Mouse (Mus musculus): ENCODE measurements around the gene Gjb4.

The Gjb4 gene

DNA sequence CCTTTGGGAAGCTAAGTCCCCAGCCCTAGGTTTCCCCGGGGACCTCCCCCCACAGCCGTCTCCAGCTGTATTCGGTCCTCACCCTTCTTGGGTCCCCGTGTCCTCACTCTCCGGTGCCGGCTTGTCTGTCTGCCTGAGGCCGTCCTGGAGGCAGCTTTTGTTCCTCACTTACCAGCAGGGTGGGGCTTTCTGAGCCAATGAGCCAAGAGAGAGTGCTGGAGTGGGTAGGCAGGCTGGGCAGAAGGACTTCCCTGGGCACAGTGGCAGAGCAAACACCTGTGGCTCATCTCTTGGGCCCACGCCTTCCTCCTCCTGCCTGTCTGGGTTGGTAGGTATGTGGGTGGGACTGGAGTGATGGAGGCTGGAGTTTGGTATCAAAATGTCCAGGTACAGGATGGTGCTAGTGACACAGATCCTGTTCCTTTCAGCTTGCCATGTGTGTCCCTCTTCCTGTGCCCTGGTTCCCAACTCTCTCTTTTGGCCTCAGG lies at the start of gene Gjb4:
Gene Gjb4 (minus strand): TSS at position 131 of the 488 bp plus-strand sequence.
- in situ Hi-C loops (cut with MseI, MboI): no loop called here

DNA sequence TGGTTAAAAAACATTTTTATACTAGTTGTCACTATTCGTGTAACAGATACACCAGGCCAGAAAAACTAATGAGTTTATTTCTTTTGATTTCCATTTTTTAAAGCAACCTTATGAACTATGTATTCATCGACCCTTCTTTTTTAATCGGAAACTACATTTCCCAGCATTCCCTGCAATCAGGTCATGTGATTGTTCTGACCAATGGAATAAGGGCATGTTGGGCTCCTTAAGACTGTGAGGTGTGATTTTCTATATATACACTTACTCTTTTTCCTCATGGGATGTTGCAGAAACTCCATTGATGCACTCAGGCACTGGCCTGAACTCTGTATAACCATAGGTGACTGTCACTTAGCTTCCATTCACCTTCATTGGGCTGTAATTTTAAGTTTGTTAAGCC lies 48.7 kb upstream of the Gjb4 start:
- in situ Hi-C loops (cut with MseI, MboI): no loop called here

DNA sequence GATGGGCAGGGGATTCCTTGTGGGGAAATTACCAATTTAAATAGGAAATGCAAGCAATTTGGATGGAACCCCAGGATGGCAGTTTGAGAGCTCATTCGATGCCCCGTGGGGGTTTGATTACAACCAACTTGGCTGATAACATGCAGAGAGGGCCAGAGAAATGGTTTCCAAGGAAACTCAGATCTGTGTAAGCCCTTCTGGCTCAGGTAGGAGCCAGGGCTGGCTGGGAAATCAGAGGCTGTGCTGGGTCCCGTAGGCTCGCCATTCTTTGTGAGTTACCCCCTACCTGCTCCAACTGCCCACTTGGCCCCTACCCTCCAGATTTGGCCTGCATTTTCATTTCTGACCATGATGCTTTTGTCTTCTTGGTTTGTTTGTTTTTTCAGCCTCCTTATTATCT lies 48.3 kb upstream of the Gjb4 start:
- in situ Hi-C loops (cut with MseI, MboI): no loop called here

DNA sequence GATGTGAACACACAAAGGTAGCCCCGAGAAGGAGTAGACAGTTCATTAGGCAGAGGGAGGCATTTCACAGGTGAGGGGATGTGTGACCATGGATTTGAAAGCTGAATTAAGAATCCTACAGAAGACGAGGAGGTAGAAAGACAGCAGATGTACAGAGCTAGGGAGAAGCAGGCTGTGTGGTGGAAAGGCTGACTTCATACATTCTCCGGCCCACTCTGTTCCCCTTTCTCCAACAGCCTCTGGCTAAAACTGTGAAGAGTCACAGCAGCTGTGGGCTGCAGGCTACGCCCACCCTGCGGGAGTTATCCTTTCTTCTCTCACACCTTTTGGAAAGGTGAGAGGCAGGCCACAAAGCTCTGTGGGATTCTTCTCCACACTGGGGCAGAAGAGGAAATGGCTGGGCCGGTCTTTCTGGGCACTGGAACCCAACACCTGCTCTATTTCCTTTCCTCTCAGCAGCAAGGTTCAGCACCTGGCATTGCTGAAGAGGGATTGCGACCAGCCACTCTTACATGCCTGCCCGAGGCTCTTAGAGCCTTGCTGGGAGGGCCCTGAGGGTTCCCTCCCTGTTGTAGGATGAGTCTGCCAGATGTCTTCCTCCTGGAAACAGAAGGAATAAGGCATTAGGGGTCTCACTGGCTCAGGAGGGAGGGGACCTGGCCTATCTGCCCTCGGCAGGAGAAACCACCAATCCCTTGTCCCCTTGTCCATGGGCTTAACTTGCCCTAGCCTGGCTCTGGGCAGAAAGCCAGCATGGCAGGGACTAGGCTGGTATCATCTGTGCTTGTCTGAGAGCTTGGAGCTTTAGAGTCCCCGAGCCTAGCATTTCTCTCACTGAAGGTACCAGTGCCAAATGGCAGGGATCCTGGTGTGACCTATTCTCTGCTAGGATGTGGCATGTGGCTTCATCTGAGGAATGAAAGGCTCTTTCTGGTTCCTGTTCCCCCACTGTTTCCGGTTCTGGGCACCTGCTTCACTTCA lies 46.6 kb upstream of the Gjb4 start:
- in situ Hi-C loops (cut with MseI, MboI): no loop called here

DNA sequence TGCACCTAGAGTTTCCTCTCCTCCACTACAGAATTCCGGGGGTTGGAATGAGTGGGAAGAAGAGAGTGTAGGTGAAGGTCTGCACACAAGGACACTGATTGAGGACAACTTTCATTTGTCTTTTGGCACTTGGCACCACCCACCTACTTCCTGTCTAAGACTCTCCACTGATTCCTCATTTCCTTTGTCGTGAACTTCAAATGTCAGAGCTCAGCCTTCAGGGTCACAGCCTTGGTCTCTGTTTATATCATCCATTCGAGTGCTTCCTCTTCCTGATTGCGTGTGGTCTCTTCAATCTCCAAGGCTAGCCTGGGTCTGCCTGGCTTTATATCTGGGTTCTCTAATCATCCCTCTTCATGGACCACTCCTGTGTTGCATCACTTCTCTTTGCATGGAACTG lies 41.7 kb upstream of the Gjb4 start:
- in situ Hi-C loops (cut with MseI, MboI): no loop called here

DNA sequence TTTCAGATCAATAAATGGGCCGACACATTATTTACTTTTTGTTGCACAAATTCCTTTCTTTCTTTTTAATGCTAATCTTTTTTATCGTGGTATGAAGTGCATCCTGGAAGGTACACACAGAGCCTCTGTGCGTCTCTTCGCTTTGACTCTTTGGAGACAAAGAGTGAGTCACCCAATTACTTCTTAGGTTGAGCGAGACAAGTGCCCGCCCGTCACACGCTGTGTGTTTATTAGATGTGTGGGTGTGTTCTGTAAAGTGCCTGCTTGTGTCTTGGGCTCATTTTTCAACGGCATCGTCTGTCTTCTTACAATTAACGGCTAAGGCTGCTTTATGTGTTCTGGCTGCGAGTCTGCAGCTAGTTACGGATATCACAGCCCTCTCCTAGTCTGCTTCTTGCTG lies 35.8 kb upstream of the Gjb4 start:
- in situ Hi-C loops (cut with MseI, MboI): loop anchor here in 1 of 2 experiments (10.0 kb wide), 1 partner anchor 55 kb away; no protein-coding TSS in a partner anchor

DNA sequence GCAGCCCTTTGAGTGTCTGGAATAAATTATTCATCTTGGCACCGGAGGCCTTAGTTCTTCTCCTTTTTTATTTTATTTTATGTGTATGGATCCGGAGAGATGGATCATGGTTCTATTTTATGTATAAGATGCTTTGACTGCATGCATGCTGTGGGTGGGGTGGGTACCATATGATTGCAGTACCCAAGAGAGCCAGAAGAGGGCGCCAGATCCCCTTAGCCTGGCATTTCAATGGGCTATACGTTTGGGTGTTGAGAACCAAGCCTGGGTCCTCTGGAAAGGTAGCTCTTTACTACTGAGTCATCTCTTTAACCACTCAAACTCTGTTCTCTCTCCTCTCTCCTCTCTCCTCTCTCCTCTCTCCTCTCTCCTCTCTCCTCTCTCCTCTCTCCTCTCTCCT lies 23.5 kb upstream of the Gjb4 start:
- in situ Hi-C loops (cut with MseI, MboI): no loop called here

DNA sequence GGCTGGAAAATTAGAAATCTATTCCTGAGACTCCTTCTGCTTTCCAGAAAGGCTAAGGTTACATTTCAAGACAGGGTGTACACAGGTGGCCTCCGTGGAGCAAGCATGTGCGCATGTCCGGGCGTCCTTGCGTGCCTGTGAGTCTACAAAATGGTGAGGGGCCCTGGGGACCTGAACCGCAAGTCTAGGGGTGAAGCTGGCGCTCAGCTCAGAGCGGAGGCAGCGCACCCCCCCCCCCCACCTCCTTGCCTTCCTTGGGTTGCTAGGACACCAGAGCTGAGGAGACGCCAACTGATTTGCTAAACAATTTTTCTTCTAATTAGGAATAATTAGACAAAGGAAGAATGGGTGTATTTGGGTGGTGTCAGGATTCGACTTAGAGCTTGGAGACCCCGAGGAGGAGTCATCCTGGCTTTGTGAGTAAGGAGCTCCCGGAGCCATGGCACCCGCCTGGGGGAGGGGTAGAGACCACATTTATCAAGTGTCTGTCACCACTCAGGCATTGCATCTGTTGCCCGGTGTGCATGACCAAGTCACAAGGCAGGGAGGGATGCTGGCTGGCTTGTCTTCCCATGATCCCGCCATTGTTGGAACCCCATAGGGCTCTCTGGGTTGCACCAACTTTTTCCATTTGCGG lies 21.8 kb upstream of the Gjb4 start:
- in situ Hi-C loops (cut with MseI, MboI): no loop called here

DNA sequence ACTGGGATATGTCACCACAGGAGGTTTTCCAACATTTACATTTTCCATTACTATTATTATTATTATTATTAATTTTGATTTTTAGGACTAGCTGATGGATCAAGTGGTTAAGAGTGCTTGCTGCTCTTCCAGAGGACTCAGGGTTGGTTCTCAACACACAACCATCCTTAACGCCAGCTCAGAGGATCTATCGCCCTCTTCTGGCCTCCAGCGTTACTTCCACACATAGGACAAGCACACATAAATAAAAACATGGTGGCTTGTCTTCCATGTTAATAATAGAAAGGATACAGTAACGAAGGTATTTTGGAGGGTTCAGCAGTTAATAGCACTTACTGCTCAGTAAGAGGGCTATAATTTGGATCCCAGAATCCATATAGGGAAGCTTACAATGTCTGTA lies 20.8 kb upstream of the Gjb4 start:
- in situ Hi-C loops (cut with MseI, MboI): no loop called here

DNA sequence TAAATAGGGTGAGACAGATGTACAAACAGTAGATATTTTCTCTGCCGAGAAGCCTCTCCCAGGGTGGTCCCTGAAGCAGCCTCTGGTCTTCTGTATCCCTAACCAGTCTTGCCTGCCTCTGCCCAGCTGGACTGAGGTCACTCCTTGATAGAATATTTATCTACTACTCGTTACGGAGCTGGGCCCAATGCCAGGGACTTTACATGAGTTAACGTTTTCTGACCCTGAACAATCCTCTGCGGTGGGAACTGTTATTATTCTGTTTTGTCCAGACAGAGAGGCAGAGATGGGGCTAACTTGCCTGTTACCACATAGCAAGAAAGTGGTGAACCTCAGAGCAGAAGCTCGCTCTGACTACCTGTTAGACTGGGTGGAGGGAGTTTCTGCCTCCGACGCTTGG lies 19.6 kb upstream of the Gjb4 start:
- in situ Hi-C loops (cut with MseI, MboI): no loop called here

DNA sequence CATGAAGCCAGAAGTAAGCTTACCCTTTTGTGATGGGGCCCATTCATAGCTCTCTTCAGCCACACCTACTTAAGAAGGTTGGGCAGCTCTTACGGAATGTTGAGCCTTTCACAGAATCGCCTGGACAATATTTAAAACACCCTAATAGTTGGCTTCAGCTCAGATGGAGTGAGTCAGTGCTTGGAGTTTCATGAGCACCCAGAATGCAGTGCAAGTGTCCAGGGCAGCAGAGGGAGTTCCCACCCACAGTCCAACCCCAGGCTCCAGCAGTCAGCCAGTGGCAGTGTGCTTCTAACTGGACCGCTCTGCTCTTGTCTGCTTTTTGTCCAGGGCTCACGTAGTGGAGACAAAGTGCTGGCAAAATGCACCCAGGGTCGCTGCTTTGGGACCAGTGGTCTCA lies 17.7 kb upstream of the Gjb4 start:
- in situ Hi-C loops (cut with MseI, MboI): no loop called here

DNA sequence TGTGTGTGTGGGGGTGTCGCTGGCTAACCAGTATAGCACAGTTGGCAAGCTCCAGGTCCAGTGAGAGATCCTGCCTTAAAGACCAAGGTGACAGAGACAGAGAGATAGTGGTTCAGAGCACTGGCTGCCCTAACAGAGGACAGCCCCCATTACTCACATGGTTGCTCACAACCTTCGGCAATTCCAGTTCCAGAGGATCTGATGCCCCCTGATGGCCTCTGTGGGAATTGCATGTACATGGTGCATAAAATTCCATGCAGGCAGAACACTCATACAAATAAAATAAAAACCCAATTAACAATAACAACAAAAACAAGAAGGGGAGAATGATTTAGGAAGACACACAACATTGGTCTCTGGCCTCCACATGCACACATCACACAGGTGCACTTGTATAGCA lies 16.6 kb upstream of the Gjb4 start:
- in situ Hi-C loops (cut with MseI, MboI): no loop called here

DNA sequence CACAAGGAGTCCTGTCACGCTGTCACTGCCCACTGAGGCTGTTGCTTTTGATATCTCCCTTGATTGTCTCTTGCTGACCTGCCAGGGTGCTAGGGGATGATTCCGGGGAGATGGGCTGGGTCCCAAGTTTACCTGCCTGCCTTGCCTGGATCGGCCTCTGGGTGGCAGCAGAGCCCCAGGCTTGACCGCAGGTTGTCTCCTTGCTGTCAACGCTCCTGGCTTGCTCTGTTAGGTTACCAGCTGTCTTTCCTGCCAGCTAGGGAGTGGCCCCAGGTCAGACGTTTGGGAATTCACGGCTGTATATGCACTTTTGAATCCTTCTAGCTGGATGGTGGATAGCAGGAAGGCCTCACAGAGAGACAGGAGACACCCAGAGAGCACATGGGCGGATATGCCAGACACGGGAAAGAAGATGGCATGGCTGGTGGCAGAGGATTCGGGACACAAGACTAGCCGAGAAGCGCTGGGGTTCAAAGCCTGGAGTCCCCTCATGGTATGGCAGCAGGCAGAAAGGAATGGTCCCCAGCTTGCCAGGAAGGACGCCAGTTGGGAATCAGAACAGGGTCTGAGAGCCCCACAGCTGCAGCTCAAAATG lies 14.6 kb upstream of the Gjb4 start:
- in situ Hi-C loops (cut with MseI, MboI): loop anchor here (5.0 kb wide), 2 partner anchors 36 to 41 kb away; partner anchors contain the start of gene Gjb3 (in 1 of the 2)

DNA sequence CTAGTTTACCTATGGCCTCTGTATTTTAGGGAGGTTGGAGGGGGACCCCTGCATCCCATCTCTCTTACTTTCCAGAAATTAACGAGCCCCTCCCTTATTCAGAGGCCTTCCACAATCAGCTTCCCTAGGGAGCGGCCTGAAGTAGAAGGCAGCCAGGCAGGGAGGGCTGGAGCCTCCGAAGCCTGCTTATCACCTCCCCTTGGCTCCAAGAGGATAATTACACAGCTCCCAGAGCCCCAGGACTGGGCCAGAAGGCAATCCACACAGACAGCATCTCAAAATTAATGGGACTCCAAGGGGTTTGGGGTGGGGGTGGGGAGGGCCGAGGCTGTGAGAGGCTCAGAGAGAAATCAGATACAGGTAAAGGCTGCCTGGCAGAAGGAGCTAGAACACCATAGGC lies 12.0 kb upstream of the Gjb4 start:
- in situ Hi-C loops (cut with MseI, MboI): loop anchor here (5.0 kb wide), 2 partner anchors 34 to 39 kb away; partner anchors contain the start of gene Gjb3 (in 1 of the 2)

DNA sequence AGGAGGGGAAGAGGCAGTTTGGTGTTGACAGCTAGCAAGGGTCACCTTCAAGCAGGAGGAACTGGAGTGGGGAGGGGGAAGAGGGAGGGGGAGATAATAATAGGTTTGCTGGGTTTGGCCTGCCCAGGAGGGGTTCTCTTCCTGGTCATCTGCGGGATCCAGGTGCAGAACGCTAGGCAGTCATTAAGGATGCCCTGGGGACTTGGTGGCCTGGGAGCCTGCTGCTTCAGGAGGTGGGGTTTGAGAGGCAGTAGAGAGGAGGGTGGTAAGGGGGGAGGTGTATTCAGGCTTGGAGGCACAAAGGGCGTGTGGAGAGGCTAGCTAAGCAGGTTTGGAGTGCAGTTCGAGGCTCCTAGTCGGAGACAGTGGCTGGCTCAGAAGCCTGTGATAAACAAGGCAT lies 11.6 kb upstream of the Gjb4 start:
- in situ Hi-C loops (cut with MseI, MboI): loop anchor here (5.0 kb wide), 2 partner anchors 33 to 38 kb away; partner anchors contain the start of gene Gjb3 (in 1 of the 2)

DNA sequence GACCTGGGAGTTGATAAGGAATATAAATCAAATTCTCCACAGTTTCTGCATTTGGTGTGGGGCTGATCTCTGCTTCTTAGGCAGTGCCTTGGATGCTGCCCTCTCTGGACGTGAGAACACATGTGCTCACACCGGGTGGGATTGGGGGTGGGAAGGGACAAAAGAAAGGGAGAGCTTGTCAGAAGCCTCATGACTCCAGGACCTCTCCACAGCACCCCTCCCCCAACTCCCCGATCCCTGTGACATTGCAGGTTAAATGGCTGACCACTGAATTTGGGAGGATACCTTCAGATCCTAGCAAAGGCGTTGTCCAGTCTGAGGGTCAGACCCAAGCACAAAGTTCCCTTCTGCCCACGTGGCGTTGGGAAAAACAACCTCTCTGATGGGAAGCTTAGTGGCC lies 10.6 kb upstream of the Gjb4 start:
- in situ Hi-C loops (cut with MseI, MboI): no loop called here

DNA sequence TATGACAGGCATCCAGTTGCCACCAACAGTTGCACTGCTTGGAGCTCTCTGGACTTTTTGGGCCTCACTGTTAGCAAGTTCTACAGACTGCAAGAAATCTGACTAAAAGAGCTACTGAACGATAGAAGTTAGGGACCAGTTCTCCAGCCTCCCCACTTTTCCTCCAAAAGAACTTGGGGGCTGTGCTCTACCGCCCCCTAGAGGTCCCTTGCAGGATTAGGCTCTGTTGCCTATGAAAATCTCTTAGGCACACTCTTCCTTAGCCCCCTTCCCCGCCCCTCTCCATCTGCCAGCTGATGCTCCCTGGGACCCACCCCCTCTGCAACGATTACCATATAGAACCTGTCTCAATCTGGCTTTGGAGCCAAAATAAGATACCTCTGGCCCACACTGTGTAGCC lies 9.4 kb upstream of the Gjb4 start:
- in situ Hi-C loops (cut with MseI, MboI): no loop called here

DNA sequence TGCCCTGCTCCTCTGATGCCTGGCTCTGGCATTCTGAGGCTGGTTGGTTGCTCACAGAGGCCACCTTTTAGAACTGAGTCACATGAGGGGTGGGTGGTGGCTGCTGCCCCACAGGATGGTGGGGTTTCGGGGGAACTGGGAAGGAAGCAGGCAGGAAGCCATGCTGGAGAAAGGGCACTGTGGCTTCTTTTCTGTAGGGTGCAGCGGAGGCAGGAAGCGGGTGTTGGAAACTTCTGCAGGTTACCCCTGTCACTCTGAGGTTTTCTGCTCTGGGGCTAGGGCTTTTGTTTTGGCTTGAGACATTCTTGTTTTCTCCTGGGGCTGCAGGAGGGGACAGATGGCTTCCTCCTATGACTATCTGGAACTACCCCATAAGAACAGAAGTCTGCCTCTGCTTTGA lies 8.6 kb upstream of the Gjb4 start:
- in situ Hi-C loops (cut with MseI, MboI): no loop called here

DNA sequence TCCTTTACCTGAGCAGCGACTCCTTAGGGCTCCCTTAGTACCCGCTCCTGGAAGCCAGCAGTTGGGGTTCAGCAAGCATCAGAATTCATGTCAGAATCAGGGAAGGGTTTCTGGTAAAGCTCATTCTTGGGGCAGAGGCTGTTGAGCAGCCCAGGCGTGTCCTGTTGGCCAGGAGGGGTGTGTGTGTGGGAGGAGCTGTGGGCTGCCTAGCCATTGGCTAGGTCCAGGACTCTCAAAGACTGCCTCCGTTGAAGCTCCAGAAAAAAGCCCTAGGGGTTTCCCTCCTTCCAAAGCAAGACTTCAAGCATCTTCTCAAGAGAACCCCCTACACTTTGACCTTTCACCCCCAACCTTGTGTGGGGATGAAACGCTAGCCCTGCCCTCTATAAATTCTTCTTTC lies 4.1 kb upstream of the Gjb4 start, which contains the start of gene Gjb5:
Gene Gjb5 (minus strand): TSS at position 164 of the 400 bp plus-strand sequence.
- in situ Hi-C loops (cut with MseI, MboI): no loop called here

DNA sequence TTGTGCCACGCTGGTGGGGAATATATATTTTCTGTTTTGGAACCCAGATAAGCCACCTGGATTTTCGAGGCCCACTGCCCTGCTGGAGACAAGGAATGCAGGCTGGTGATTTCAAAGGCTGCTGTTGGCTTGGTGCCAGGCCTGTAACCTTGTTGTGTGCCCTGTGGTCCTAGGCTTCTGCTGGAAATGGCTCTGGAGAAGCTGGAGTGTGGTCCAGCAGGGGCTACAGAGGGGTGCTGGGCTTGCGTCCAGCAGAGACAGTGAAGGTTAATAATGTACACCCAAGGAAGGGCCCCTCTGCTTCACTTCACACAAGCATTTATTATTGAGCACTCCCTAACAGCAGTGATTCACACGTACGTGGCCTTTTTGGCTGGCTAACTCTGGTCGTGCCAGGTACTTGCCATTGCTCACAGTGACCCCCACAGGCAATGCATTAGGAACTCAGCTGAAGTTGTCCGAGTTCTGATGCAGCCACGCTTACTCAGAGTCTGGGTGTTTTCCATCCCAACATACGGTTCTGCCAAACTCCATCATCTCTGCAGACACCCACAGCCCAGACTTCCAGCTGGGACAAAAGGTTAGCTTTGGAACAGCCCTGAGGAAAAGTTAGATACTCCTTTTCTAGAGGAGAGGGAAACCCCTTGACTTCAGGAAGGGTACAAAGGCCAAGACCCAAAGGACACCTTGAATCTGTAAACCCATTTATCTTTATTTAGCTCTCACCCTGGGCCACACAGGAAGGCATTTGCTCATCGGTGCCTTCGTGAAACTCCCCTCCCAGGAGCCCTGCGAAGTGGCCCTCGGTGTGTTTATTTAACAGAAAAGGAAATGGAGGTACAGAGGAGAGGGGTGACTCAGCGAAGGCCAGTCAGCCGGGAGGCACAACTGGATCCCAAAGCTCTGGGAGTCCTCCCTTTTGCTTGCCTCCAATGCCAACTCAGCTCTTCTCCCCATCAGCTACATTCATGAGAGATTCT lies 915 bp upstream of the Gjb4 start:
- in situ Hi-C loops (cut with MseI, MboI): no loop called here

DNA sequence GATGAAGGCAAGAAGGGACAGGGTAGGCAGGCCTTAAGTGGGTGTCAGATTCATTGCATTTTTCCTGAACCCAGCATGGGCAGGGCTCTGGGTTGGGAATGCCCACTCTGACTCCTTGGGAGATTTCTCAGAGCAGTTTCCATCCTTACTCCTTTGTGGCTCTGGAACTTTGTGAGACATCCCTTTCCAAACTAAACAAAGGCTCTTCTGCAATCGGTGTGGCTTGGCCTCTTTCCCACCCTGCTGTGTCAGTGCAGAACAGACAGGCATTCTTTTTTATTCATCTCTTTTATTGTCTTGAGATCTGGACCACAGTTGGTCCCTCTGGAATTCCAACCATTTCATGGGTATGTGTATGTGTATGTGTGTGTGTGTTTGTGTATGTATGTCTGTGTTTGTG lies 1.3 kb downstream of the Gjb4 start:
- in situ Hi-C loops (cut with MseI, MboI): no loop called here

Data from mouse trophoblast stem cell (cell line).